Mouse (Mus musculus): ENCODE measurements around the gene Cd3eap.

Cd3eap gene

GRCm38 (mm10) chr7:19332709-19333352 lies 26.5 kb downstream of the Cd3eap start:
- DNase-seq (ENCODE audit: low read depth, low spot score) = peak; percentile 87

- no peak for DNase-seq (ENCODE audit: low read depth, low spot score)
Observed at GRCm38 (mm10) chr7:19331910-19332309, 27.4 kb downstream of the Cd3eap start.

- DNase-seq (ENCODE audit: low read depth, low spot score) = peak; percentile 54
Observed at GRCm38 (mm10) chr7:19328425-19328824, 30.9 kb downstream of the Cd3eap start.

- no peak for DNase-seq (ENCODE audit: low read depth, low spot score)
Observed at GRCm38 (mm10) chr7:19327782-19328181, 31.5 kb downstream of the Cd3eap start.

GRCm38 (mm10) chr7:19327128-19327527 lies 32.2 kb downstream of the Cd3eap start:
- peak; percentile 66 for DNase-seq (ENCODE audit: low read depth, low spot score)

GRCm38 (mm10) chr7:19326359-19326758 lies 32.9 kb downstream of the Cd3eap start:
- peak; percentile 88 for DNase-seq (ENCODE audit: low read depth, low spot score)

- peak; percentile 84 for DNase-seq (ENCODE audit: low read depth, low spot score)
Observed at GRCm38 (mm10) chr7:19325262-19326199, 33.8 kb downstream of the Cd3eap start.

- no peak for DNase-seq (ENCODE audit: low read depth, low spot score)
Observed at GRCm38 (mm10) chr7:19324221-19324620, 35.1 kb downstream of the Cd3eap start.

- DNase-seq (ENCODE audit: low read depth, low spot score) = peak; percentile 51
Observed at GRCm38 (mm10) chr7:19322489-19322888, 36.8 kb downstream of the Cd3eap start.

- peak; percentile 86 for DNase-seq (ENCODE audit: low read depth, low spot score)
Observed at GRCm38 (mm10) chr7:19321464-19321863, 37.8 kb downstream of the Cd3eap start.

- DNase-seq (ENCODE audit: low read depth, low spot score) = peak; percentile 52
Observed at GRCm38 (mm10) chr7:19320637-19321036, 38.6 kb downstream of the Cd3eap start.

GRCm38 (mm10) chr7:19319906-19320305 lies 39.4 kb downstream of the Cd3eap start:
- DNase-seq (ENCODE audit: low read depth, low spot score) = peak; percentile 98

GRCm38 (mm10) chr7:19319458-19319857 lies 39.8 kb downstream of the Cd3eap start:
- no peak for DNase-seq (ENCODE audit: low read depth, low spot score)

- DNase-seq (ENCODE audit: low read depth, low spot score) = peak; percentile 41
Observed at GRCm38 (mm10) chr7:19318676-19319075, 40.6 kb downstream of the Cd3eap start.

- DNase-seq (ENCODE audit: low read depth, low spot score) = no peak
Observed at GRCm38 (mm10) chr7:19318201-19318600, 41.1 kb downstream of the Cd3eap start.

- DNase-seq (ENCODE audit: low read depth, low spot score) = peak; percentile 35
Observed at GRCm38 (mm10) chr7:19316451-19317161, 42.7 kb downstream of the Cd3eap start.

- no peak for DNase-seq (ENCODE audit: low read depth, low spot score)
Observed at GRCm38 (mm10) chr7:19314033-19314432, 45.2 kb downstream of the Cd3eap start.

- peak; percentile 10 for DNase-seq (ENCODE audit: low read depth, low spot score)
Observed at GRCm38 (mm10) chr7:19311991-19312390, 47.3 kb downstream of the Cd3eap start.

- DNase-seq (ENCODE audit: low read depth, low spot score) = peak; percentile 99
Observed at GRCm38 (mm10) chr7:19309884-19310641, 49.2 kb downstream of the Cd3eap start, which contains the start of gene Fosb. Fosb (minus strand) TSS chr7:19310051.

GRCm38 (mm10) chr7:19309278-19309883 lies 49.9 kb downstream of the Cd3eap start:
- DNase-seq (ENCODE audit: low read depth, low spot score) = peak; percentile 61

All from CD4-positive helper T cell, adult 2 months (primary cell).